Mouse (Mus musculus): ENCODE data around the gene Slc27a4. TPM values are rescaled to one million over a fixed set of nuclear protein-coding genes. Genes with fewer than 3 reads are reported as not detected.
A peak's percentile ranks its signal among the peaks of the same experiment; 100 is the strongest.

The Slc27a4 gene
- total RNA-seq, 2 experiments from 2014 or later, result 31.0 to 34.0 TPM

DNA sequence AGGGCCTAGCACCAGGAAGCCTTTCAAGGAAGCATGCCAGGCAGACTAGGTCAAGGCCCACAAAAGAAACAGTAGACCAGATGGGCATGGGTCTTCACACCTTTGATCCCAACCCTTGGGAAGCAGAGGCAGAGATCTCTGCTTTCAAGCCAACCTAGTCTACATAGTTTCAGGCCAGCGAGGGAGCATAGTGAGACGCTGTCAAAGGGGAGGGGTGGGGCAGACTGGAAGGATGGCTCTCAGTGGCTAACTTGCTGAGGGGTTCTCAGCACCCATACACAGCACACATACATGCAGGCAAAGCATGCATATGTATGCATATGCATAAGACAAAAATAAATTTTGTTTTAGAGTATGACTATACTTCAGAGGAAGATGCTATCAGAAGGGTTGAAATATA is 16.9 kb downstream of the Slc27a4 start:
- no peak for DNase-seq (ENCODE audit: low spot score in 2 of 2)

DNA sequence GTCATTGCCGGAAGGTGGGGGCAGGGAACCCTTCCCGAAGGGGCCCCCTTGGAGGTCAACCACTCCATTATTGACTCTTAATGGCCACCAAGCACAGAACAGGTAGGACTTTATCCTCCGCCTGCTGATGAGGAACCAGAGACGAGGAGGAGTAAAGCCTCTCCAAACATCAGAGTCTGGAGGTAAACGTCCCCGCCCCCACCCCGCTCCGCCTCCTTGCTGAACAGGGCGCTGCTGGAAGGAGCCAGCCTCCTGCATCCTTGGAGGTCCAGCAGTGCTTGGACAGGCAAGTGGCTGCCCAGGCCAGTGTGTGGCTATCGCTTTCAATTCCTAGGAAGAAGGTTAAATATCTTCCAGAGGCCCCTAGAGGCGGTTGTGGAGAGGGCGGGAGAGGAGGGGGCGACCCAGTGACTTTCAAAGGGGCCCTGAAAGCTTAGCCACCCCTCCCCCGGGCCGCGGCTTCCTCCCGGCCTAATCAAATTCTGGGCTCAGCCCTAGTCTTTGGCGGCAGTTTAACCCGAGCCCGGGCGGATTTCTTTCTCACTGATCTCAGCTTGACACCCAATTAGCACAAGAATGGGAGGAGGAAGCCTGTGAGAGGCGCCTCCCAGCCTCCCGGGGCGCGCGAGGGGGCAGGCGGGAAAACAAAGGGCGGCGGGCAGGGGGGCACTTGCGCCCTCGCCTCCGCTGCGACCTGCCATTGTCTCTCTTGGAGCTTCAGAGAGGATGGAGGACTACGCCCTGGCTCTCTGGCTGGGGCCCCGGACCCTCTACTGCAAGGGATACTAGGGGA is 17.8 kb downstream of the Slc27a4 start, which contains the start of gene Urm1:
Gene Urm1, plus strand, starts transcription at position 51 of the 793 bp plus-strand sequence.
- peak in 1 of 2 experiments; percentile 52 for DNase-seq (ENCODE audit: low spot score in 2 of 2)

DNA sequence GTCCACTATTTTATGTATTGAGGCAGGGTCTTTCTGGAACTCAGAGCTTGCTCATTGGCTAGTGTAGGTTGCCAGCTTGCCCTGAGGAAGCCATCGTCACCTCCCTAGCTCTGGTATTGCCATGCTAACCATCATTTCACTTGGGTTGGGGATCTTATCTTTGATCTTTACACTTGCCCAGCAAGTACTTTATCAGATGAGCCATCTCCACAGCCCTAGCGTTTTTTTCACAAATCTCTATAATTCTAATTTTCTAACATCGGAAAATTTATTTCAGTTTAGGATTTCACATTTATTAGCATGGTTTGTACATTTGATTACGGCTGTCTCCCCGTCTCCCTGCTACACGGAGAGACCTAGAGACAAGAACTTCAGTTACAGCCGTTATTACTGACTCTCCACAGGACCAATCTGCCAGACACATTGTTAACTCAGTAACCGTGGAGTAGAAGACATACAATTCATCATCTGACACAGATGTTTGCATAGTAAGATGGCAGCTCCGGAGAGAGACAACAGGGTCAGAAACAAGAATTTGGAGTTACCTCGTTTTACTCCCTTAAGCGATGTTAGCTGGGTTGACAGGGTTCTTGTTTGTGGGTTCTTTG is 24.0 kb downstream of the Slc27a4 start:
- DNase-seq (ENCODE audit: low spot score in 2 of 2), result no peak

DNA sequence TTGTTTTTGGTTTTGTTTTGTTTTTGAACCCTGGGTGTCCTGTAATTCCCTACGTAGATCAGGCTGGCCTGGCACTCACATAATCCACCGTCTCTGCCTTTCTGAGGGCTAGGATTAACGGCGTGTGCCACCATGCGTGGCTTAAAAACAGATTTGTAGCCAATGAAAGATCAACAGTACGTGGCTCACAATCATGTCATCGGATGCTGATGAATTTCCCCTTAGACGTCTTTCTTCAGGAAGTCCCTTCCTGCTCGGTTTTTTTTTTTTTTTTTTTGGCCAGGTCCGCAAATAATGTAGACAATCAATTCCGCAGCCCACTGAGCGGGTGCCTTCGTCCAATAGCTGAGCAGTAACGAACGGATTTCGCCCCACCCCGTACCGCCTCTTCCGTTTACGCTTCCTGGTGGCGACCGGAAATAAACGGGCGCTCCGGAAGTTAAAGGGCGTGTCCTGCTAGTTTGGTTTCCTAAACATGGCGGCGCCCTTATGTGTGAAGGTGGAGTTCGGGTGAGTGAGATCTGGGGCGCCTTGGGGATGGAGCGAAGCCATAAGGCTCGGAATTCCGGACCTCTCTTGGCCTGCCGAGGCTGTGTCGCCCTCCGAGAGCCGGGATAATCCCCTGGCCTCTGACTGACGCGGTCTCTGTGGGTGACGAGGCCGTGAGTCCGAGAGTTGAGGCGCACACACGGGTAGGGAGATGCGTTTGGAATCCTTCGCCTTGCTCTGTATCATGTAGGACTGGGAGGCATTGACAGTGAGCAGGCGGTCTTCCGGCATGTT is 24.7 kb downstream of the Slc27a4 start:
- DNase-seq (ENCODE audit: low spot score in 2 of 2), result peak; percentile 72 to 87

DNA sequence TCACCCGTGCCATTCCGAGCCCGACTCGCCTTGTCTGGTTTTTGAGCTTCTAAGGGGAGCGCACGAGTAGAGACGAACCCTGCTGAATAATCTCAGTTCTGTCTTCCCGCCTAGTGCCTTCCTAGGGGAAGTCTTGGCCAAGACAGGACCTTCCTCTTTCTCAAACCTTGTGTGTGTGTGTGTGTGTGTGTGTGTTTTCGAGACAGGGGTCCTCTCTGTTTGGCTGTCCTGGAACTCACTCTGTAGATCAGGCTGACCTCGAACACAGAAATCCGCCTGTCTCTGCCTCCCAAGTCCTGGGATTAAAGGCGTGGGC is 25.2 kb downstream of the Slc27a4 start:
- DNase-seq (ENCODE audit: low spot score in 2 of 2), result no peak

DNA sequence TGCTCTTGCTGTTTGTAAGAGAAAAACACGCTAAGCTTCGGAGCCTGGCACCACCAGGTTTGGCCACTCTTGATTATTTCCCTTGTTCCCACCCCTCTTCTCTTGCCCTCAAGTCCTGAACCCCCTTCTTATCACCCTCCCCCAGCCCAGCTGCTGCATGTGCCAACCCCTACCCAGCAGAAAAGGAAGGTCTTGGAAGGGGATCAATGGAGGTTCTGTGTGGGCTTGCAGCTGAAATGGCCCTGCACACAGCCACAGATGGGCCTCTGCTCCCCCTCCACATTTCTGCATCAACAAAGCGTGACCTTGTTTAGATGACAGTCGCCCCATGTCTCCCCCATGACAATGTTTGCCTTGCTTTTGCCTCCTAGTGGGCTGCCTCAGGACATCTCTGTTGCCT is 28.7 kb downstream of the Slc27a4 start:
- DNase-seq (ENCODE audit: low spot score in 2 of 2), result no peak

DNA sequence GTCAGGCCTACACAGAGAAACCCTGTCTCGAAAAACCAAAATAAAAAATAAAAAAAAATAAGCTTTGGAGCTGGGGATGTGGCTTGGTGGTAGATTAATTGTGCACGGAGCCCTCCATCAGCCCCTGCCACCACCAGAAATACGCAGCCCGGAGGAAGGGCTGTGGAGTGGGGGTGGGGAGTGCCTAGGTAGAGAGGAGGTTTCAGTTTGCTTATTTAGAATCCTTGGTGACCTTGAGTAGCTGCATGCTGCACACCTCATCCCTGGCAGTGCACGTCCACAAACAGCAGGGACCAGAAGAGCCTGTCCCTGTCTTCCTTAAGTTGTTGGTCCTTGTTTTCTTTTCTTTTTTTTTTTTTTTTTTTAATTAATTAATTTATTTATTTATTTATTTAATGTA is 31.4 kb downstream of the Slc27a4 start:
- no peak for DNase-seq (ENCODE audit: low spot score in 2 of 2)

DNA sequence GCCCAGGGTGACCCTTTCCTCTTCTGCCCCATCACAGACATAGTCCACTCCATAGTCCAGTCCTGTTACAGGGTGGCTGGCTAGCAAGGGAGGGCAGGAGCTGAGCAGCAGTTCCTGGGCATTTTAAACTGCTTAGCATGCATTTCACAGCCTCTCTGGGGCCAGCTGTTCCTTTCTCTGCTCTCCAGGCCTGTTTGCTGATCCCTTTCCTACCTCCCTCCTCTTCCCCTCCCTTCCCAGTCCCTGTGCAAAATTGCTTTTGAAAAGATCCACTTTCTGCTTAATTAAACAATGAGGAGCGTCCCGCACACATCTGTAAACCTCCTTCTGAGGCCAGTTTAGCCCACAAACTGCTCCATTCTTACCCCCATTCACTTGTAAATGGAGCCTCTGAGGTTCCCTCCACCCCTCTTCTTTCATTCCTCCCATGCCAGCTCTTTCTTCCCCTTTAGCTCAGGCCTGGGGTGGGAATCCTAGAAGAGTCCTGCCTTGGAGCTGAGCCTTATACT is 33.0 kb downstream of the Slc27a4 start:
- DNase-seq (ENCODE audit: low spot score in 2 of 2), result no peak

DNA sequence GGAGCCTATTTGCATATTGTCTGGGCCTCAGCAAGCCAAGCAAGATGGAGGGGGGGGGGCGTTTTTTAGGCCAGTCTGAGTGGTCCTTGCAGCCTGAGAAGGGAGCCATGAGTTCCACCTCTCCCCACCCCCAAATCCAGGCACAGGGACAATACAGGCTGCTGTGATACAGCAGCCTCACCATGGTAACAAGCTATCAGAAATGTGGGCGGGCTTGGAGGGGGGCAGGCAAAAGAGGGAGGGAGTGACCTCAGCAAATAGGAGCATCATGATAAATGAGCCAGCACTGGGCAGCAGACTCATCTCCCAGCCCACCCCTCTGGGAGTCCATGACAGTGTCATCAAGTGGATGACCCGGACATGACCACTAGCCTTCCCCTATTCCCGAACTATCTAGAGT is 37.0 kb downstream of the Slc27a4 start:
- DNase-seq (ENCODE audit: low spot score in 2 of 2), result no peak

DNA sequence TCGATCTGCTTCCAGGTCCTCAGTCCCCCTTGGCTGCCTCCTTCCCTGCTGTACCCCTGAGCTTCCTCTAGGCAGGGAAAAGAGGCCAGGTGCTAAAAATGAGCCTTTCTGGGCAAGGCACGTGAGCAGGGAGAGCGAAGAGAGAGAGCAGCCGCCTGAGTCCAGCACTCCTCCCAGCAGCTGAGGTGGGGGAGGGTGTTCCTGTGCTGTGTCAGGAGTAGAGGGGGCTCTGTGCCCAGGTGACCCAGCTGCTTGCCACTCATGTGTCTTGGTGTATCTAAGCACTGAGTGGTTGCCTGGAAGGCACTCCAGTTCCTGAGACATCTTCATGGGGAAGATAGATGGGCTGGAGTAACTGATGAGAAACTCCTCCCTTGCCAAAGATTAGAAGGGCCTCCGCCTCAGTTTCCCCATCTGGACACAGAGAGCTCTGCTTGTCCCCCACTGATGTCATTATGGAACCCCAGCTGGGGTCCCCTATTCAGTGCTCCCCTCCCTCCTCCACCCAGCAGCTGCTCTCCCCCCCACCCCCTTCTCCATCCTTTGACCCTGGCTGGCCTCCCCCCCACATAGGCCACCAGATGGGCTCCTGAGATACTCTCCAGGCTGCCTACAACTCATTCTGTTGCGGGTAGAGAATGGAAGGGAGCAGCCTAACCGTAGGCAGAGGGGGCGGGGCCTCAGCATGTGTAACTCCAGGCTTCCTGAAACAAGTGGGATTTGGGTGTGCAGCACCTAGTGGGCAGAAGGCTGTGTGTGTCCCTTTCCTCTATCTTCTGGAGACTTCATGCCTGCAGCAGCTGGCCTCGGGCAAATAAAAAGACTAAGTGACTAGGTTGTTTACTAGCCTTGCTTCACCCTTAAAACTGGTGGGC is 41.0 kb downstream of the Slc27a4 start:
- DNase-seq (ENCODE audit: low spot score in 2 of 2), result no peak

DNA sequence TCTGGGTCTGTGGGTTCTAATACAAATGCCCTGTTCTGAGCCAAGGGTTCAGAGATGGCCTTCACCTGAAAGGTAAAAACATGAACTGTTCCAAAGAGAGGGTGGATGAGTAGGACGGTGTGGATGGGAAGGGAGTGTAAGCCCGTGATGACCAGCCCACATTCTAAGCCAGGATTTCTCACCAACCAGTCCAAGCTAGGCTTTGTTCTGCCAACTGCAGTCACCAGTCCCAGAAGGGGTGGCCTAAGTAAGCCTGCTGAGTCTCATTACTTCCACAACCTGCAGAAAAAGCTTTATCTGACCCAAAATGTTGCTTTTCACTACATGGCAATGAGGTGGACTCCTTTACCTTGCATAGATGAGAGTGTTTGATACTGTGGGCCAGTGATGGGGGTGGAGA is 41.7 kb downstream of the Slc27a4 start:
- no peak for DNase-seq (ENCODE audit: low spot score in 2 of 2)

DNA sequence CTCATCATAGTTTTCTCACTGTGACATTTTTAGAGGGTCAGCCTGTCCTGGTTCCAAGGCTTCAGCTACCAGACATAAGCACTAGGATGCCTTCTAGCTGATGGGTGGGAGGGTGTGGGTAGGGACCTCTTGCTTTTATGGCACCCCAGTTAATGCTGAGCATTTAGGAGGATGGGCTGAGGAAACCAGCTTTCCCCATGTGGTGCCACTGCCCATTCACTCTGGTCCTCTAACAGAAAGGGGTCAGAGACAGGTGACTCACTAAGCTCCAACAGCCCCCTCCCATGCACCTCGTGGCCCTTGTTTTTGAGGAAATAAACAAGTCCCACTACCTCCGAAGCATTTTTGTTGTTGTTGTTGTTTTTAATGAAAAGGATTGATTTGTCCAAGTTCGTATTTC is 42.2 kb downstream of the Slc27a4 start:
- DNase-seq (ENCODE audit: low spot score in 2 of 2), result no peak

DNA sequence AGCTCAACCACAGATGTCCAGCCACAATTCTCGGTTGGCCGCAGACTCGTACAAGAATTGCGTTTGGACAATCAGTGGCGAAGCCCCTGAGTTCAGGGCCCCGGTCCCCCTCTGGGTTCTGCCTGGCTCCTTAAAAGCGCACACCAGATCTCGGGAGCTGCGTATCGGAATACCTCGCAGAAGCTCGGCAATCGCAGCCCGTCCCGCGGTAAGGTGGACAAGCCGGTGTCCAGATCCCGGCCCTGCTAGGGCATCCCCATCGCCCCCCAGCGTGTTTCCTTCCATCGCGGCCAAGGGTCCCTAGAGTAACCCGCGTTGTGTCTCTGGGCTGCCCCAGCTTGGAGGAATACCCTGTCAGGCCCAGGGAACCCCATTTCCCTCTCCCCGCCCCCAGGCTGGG is 43.2 kb downstream of the Slc27a4 start:
- no peak for DNase-seq (ENCODE audit: low spot score in 2 of 2)

DNA sequence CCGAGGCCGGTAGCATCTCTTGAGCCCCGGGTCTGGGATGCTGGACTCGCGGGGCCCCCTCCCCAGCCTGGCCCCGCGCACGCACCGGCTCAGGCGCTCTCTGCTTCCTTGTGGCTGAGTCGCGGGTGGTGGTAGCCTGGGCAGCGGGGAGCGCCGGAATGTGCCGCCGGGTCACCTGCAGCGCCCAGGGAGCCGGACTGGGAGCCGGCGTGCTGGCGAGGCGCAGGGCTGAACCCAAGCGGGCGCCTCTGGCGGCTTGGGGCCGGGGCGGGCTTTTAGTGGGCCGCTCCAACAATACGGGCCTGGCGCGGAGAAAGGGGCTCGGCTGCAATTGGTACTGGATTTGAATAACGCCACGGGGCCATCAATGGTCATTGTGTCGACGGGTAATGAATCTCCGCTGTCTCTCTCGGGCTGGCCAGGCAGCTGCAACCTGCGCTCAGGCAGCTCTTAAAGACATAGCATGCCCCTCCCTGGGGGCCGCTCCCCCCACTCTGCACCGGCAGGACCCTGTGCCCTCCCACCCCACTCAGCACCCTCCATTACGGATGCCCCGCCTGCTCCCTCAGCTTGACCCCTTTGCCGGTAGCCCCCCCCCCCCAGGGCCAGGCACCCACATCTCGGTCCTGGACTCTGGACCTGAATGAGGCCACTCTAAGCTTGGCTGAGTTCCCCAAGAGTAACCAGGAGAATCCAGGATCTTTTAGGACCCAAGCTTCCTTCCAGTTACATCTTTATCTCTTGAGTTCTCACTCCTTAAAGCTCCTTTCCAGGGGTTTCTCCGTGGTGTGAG is 43.8 kb downstream of the Slc27a4 start:
- DNase-seq (ENCODE audit: low spot score in 2 of 2), result no peak

DNA sequence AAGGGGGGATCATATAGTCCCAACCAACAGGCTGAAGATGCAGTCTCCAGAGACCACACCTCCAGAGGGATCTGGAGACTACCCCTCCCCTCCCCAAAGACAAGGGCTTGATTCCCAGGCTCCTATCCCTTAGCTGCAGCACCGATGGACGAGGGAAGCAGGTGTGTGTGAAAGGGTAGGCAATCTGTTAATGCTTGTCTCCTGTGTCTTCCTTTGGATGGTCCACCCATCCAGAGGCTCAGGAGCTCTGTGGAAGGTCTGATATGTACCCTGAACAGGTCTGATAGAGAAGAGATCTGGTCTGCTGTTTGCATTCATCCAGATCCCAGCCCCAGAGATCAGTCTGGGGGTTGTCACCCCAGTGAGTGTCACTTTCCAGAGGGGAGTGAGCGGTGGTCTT is 44.5 kb downstream of the Slc27a4 start:
- no peak for DNase-seq (ENCODE audit: low spot score in 2 of 2)

DNA sequence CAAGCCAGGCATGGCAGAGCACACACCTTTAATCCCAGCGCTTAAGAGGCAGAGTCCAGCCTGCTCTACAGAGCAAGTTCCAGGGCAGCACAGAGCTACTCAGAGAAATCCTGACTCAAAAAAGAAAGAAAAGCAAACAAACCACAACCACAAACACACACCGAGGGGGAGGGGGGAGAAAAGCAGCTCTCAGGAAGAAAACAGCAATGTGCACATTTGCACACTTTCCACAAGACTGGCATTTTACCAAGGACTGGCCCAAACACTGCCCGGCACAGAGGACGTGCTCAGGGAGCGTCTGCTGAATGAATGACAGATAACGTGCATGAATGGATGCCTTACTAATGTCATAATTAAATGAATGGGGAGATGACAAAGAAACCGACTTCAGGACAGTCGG is 46.6 kb downstream of the Slc27a4 start:
- DNase-seq (ENCODE audit: low spot score in 2 of 2), result no peak

DNA sequence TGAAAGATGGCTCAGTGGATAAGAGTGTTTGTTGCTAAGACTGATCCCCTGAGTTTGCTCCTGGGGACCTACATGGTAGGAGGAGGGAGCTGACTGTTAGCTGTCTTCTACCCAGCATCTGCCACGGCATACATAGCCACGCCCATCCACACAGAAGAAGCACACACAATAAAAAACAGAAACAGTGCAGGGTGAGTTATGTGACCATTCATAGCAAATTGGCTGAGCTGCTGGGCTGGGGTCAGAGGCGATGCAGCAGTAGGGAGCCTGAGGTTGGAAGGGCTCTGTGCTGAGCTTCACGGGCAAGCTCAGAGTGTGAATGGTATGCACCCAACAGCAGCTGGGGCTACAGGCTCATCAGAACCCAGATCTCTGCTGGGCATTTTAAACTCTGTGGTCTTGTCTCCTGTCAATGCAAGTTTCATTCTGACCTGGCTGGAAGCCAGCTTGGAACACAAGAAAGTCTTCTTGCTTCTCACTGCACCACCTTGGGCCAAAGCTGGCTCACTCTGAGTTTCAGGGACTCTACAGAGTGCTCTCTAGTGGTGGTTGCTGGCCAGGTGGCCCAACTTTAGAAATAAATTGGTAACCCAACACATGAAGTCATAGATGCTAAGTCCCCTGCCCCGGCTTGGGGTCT is 47.5 kb downstream of the Slc27a4 start:
- DNase-seq (ENCODE audit: low spot score in 2 of 2), result no peak

DNA sequence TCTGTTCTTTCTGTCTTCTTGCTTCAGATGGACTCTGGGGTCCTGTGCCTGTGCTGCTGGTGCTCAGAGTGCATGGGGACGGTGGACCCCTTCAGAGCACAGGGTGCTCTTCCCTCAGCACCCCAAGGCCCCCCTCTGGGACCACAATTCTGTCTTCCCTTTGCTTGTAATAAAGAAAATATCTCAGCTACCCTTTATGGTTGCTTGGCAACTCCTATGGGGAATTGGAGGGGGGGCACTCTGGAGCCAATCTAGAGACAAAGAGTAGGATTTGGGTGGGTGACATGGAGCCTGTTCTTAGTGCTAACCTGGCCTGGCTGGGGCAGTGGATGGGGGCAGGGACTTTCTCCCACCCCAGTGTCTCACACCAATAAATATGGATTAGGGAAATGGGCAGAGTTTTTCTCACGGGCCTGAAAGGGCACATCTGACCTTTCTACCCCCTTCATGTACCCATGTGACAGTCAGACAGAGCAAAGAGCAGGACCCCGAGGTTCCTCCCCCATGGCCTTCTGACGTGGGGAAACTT is 50.6 kb downstream of the Slc27a4 start:
- DNase-seq (ENCODE audit: low spot score in 2 of 2), result no peak

DNA sequence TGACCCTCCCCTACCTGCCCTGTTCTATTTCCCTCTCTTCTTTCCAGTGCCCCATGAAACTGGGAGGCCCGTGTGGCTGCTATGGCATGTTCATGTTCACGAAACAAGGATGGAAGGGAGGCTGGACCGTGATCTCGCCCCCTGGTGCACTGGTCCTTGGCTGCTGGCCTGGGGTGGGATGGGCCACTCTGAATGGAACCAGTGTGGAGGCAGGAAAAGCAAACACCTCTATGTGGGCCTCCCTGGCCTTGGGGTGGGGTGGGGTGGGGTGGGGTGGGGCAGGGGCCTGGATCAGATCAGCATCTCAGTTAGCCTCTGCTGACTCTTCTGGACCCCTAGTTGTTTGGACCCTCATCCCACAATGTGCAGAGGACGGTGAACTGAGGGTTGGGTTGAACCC is 51.3 kb downstream of the Slc27a4 start:
- no peak for DNase-seq (ENCODE audit: low spot score in 2 of 2)

All from adrenal gland, postnatal 4 days (tissue).